Mouse (Mus musculus): Measurements from ENCODE around the gene Irak3. TPM values are rescaled to one million over a fixed set of nuclear protein-coding genes. Genes with fewer than 3 reads are reported as not detected.

Irak3 gene
- total RNA-seq, 4 experiments from 2014 or later: 3.1 to 4.1 (median 3.6) TPM

DNA sequence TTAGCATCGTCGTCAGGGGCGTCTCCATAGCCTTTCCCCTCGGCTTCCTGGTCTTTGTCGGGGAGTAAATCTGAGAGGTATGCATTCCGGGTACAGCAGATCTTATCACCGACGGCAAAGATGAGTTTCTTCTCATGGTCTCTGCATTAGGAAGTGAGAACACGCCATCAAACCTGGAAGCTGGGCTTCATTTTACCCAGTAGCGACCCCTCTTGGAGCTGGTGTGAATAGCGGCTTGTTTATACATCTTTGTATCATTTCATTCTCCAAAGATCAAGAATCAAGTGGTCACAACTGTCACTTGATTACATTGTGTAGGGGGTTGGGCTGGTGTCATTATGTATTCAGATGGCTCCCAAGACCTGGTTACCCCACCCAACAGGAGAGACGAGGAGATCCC, 109.4 kb downstream of the Irak3 start:
- DNase-seq: no peak

Other genes starting within 250 kb of the Irak3 start
- 10 to 100 TPM in 3 of 4 experiments, 1 to 10 TPM in 1; 8.1 to 11.3 (median 10.6) TPM for gene Helb, start 89.1 kb downstream of the Irak3 start, total RNA-seq (2022)
- gene Tmbim4, start 540 bp downstream of the Irak3 start, total RNA-seq (2022): 100 to 1,000 TPM; 139 to 158 (median 146) TPM
- gene Llph, start 24.9 kb upstream of the Irak3 start, total RNA-seq (2022): 10 to 100 TPM; 18.6 to 33.4 (median 22.0) TPM

Measured in adrenal gland, adult 8-10 months (tissue).